Comparison of ENCODE assay signal across 30 mouse cellular contexts in genomic region chr12:53865691-53866090, GRCm38 (mm10).
DNase-seq lines count a peak whose midpoint lies in the region; ATAC-seq and TF ChIP-seq lines count a peak whose summit lies in the region.
"Had no signal": no experiment of that assay in that cellular context is flagged by ENCODE, and none has a peak within 500 bp of the region (broad histone marks: within the 10 kb centered on the region; RNA-seq: fewer than 3 reads in every experiment).

No protein-coding gene starts in this region.

- no peak overlapping the region for H3ac ChIP-seq in C2C12 (ENCODE audit: control insufficient read depth, insufficient read length, low read depth)

- H3K4me1 ChIP-seq in hindbrain, embryonic 13.5 days (replicated peaks), result peaks cover 26% of the 10 kb centered on the region
- peaks cover 13% of the 10 kb centered on the region; the same call in 1 of the 2 replicates for H3K4me1 ChIP-seq in hindbrain, embryonic 14.5 days (replicated peaks; ENCODE audit: control insufficient read depth, insufficient read depth, low read length)
- H3K4me1 ChIP-seq: heart, embryonic 12.5 days; heart, embryonic 15.5 days; intestine, embryonic 15.5 days had no signal

- 33% methylated on average over 2 of the region's 2 CpGs for WGBS in hindbrain, embryonic 13.5 days
- WGBS in hindbrain, embryonic 14.5 days, result 26% methylated on average over 2 of the region's 2 CpGs

- H3K4me3 ChIP-seq in hindbrain, embryonic 13.5 days, result no peak overlapping the region
- H3K4me3 ChIP-seq in hindbrain, embryonic 14.5 days (replicated peaks; ENCODE audit: low read length), result no peak overlapping the region
- no peak overlapping the region for H3K4me3 ChIP-seq in C2C12 (ENCODE audit: insufficient read depth, poor library complexity, severe bottlenecking)
- H3K4me3 ChIP-seq: embryonic facial prominence, embryonic 10.5 days; embryonic facial prominence, embryonic 13.5 days; erythroblast, embryonic 14.5 days; forebrain, embryonic 12.5 days; forebrain, embryonic 15.5 days; gastrocnemius, adult 2 months; heart, embryonic 12.5 days; heart, embryonic 15.5 days; hindbrain, embryonic 10.5 days; hindbrain, embryonic 15.5 days; intestine, embryonic 15.5 days had no signal

- H3K9me3 ChIP-seq in hindbrain, embryonic 13.5 days, result no peaks in the 10 kb centered on the region
- no peaks in the 10 kb centered on the region for H3K9me3 ChIP-seq in hindbrain, embryonic 14.5 days (ENCODE audit: control insufficient read depth, low read length)
- H3K9me3 ChIP-seq: embryonic facial prominence, embryonic 10.5 days; embryonic facial prominence, embryonic 13.5 days; forebrain, embryonic 12.5 days; forebrain, embryonic 15.5 days; heart, embryonic 12.5 days; heart, embryonic 15.5 days; hindbrain, embryonic 10.5 days; hindbrain, embryonic 15.5 days; intestine, embryonic 15.5 days had no signal

- no peak for TF ChIP-seq CTCF in C2C12 (IDR thresholded peaks at IDR 0.05; ENCODE audit: control insufficient read depth, insufficient read depth, insufficient read length)

- no peak for DNase-seq in hindbrain, embryonic 14.5 days (ENCODE audit: low spot score)
- DNase-seq in 3T3-L1 (ENCODE audit: low read depth, low spot score), result peak; percentile 67
- DNase-seq in brain, adult 2 months (ENCODE audit: low read depth, low spot score), result peak; percentile 54
- no peak for DNase-seq in cerebellum, postnatal 14 days
- no peak for DNase-seq in urinary bladder, postnatal 4 days (ENCODE audit: low spot score in 2 of 2)
- DNase-seq in right cerebral cortex, postnatal 36 days (ENCODE audit: low spot score in 2 of 2), result no peak
- DNase-seq: adrenal gland, adult 8-10 months; adrenal gland, postnatal 25 days; cerebellum, adult 18-20 months; cerebellum, adult 9-10 months; cerebellum, postnatal 36 days; embryo, embryonic 11 days; gastrocnemius, adult 2 months; gastrocnemius, postnatal 14 days; heart, postnatal 10 days; heart, postnatal 36 days; kidney, adult 11 months had no signal

- no peaks in the 10 kb centered on the region for H3K79me3 ChIP-seq in C2C12 (ENCODE audit: low read depth)

- H3K9ac ChIP-seq in hindbrain, embryonic 13.5 days, result no peak overlapping the region
- no peak overlapping the region for H3K9ac ChIP-seq in hindbrain, embryonic 14.5 days
- H3K9ac ChIP-seq: embryonic facial prominence, embryonic 13.5 days; forebrain, embryonic 12.5 days; forebrain, embryonic 15.5 days; heart, embryonic 12.5 days; heart, embryonic 15.5 days; hindbrain, embryonic 15.5 days; intestine, embryonic 15.5 days had no signal

- no peaks in the 10 kb centered on the region for H3K27me3 ChIP-seq in hindbrain, embryonic 13.5 days
- H3K27me3 ChIP-seq in hindbrain, embryonic 14.5 days (ENCODE audit: control insufficient read depth, insufficient read depth, low read length), result no peaks in the 10 kb centered on the region
- no peaks in the 10 kb centered on the region for H3K27me3 ChIP-seq in C2C12 (ENCODE audit: control insufficient read depth, insufficient read depth, insufficient read length)
- H3K27me3 ChIP-seq: embryonic facial prominence, embryonic 13.5 days; forebrain, embryonic 12.5 days; forebrain, embryonic 15.5 days; heart, embryonic 12.5 days; heart, embryonic 15.5 days; hindbrain, embryonic 15.5 days; intestine, embryonic 15.5 days; Patski had no signal

- H3K79me2 ChIP-seq in C2C12 (ENCODE audit: control insufficient read depth, insufficient read depth), result no peaks in the 10 kb centered on the region

- H3K36me3 ChIP-seq in hindbrain, embryonic 13.5 days, result no peaks in the 10 kb centered on the region
- no peaks in the 10 kb centered on the region for H3K36me3 ChIP-seq in hindbrain, embryonic 14.5 days (replicated peaks; ENCODE audit: control insufficient read depth, insufficient read depth)
- H3K36me3 ChIP-seq in C2C12 (ENCODE audit: control insufficient read depth, insufficient read depth), result no peaks in the 10 kb centered on the region
- H3K36me3 ChIP-seq: embryonic facial prominence, embryonic 10.5 days; embryonic facial prominence, embryonic 13.5 days; forebrain, embryonic 12.5 days; forebrain, embryonic 15.5 days; heart, embryonic 12.5 days; heart, embryonic 15.5 days; hindbrain, embryonic 10.5 days; hindbrain, embryonic 15.5 days; intestine, embryonic 15.5 days had no signal

- no peak overlapping the region for H3K4me2 ChIP-seq in hindbrain, embryonic 13.5 days
- no peak overlapping the region for H3K4me2 ChIP-seq in hindbrain, embryonic 14.5 days (replicated peaks)
- H3K4me2 ChIP-seq: embryonic facial prominence, embryonic 13.5 days; forebrain, embryonic 12.5 days; forebrain, embryonic 15.5 days; heart, embryonic 12.5 days; heart, embryonic 15.5 days; hindbrain, embryonic 15.5 days; intestine, embryonic 15.5 days had no signal

- peak overlapping the region; percentile 15; the same call in 1 of the 2 replicates for H3K27ac ChIP-seq in hindbrain, embryonic 13.5 days
- H3K27ac ChIP-seq in hindbrain, embryonic 14.5 days, result no peak overlapping the region
- H3K27ac ChIP-seq: embryonic facial prominence, embryonic 10.5 days; embryonic facial prominence, embryonic 13.5 days; forebrain, embryonic 12.5 days; forebrain, embryonic 15.5 days; gastrocnemius, adult 2 months; heart, embryonic 15.5 days; hindbrain, embryonic 10.5 days; intestine, embryonic 15.5 days had no signal

- no peak for ATAC-seq in hindbrain, embryonic 13.5 days (ENCODE audit: low FRiP score)
- no peak for ATAC-seq in hindbrain, embryonic 14.5 days (ENCODE audit: low FRiP score)
- ATAC-seq: forebrain, embryonic 15.5 days; intestine, embryonic 15.5 days; Patski had no signal

TF ChIP-seq in C2C12, 6 proteins besides CTCF, POLR2A, EP300 and RAD21:
- TF ChIP-seq MYOD1 (IDR thresholded peaks at IDR 0.05; ENCODE audit: control insufficient read depth, insufficient read length, low read depth) (no peak), USF1 (IDR thresholded peaks at IDR 0.05; ENCODE audit: low read depth) (peak; percentile 67), MAX (IDR thresholded peaks at IDR 0.05) (no peak), CEBPB (IDR thresholded peaks at IDR 0.05; ENCODE audit: low read depth) (no peak), FOSL1 (IDR thresholded peaks at IDR 0.05; ENCODE audit: insufficient read depth, low read length, poor library complexity, severe bottlenecking) (no peak)

Comparison
In these comparisons a context has a peak if more than half of its experiments do, and no peak if none do; other contexts are left out.
1. DNase-seq: peak in 3T3-L1 (single experiment) and brain, adult 2 months (single experiment); none in hindbrain, embryonic 14.5 days (single experiment), cerebellum, postnatal 14 days (0 of 2), urinary bladder, postnatal 4 days (0 of 2) and right cerebral cortex, postnatal 36 days (0 of 2).